Mouse (Mus musculus) spleen, postnatal 36 days (tissue): ENCODE results near the gene Nanog.
"Not testable (repeated sequence)": the region's sequence is repeated elsewhere in the genome, so short reads cannot be mapped to it uniquely, and the experiment has no call there.

ENCODE experiments used
- DNase-seq, 2 experiments: peaks; one replicate each; pipeline ENCODE4 v3.0.0; 2022; ENCODE audit warnings: low spot score in 2 of 2, mixed read lengths in 1 of 2

Gene Nanog

DNA sequence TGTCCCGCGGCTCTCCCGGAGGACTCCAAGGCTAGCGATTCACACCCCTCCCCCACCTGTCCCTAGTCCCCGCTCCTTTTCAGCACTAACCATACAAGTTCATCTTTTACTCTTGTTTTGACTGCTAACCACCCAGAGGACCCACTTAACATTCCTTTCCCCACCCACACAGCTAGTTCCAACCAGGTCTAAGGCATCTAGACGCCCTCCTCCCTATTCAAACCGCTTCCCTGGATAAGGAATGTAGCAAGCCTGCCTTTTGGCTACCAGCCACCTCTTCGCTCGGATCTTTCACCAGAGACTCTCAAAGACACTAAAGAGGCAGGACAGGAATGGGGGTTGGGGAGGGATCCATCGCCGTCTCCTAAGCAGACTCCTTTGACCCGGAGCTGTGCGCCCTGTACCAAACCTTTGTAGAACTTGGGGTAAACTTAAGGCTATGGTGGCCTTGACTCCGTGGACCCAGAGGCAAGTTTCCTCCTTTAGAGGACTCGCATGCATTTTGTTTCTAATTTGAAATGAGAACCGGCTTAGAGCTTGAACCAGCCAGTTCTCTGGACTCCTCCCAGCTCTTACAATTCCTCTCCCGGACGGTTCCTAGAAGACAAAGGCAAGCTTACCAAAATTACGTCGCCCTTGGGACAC is 4.7 kb upstream of the Nanog start:
- no peak for DNase-seq

DNA sequence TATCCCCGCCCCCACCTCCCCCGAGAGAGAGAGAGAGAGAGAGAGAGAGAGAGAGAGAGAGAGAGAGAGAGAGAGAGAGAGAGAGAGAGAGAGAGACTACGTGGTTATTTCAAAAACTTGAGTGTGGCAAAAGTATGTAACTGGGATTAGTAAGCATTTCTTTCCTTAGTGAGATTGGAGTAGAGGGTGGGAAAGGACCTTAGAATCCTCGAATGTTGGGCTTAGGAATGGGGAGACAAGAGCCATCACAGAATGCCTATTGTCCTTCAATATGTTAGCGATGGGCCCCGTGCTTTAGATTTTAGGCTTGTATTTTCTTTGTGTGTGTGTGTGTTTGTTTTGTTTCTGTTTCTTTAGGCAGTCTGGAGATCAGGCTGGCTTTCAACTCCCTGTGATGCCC is 4.0 kb upstream of the Nanog start:
- DNase-seq: no peak

GRCm38 (mm10) chr6:122703706-122704105 is 3.6 kb upstream of the Nanog start:
- no peak for DNase-seq

DNA sequence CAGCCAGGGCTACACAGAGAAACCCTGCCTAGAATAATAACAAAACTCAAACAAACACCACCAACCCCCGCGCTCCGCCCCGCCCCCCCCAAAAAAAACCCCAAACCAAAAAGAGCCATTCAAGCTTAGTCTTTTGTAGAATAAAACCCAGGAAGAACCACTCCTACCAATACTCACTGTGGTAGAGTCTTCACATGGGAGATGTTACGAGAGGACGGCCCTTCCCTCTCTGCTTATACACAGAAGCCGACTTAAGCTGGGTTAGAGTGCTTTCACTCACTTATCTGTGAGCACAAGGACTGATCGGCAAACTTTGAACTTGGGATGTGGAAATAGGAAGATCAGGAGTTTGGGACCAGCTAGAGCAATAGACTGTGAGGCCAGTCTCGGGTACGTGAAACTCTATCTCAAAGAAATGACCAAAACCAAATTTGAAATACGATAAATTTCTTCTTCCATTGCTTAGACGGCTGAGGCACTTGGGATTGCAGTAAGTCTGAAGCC is 900 bp upstream of the Nanog start:
- DNase-seq: no peak

- no peak for DNase-seq
Observed at GRCm38 (mm10) chr6:122708826-122709225, 1.5 kb downstream of the Nanog start.

DNA sequence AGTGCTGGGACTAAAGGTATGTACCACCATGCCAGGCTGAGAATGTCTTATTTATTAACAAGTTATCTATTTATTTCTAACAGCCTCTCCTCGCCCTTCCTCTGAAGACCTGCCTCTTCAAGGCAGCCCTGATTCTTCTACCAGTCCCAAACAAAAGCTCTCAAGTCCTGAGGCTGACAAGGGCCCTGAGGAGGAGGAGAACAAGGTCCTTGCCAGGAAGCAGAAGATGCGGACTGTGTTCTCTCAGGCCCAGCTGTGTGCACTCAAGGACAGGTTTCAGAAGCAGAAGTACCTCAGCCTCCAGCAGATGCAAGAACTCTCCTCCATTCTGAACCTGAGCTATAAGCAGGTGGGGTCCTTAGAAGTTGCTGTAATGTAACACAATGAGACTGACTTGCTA is 4.2 kb downstream of the Nanog start:
- no peak for DNase-seq

DNA sequence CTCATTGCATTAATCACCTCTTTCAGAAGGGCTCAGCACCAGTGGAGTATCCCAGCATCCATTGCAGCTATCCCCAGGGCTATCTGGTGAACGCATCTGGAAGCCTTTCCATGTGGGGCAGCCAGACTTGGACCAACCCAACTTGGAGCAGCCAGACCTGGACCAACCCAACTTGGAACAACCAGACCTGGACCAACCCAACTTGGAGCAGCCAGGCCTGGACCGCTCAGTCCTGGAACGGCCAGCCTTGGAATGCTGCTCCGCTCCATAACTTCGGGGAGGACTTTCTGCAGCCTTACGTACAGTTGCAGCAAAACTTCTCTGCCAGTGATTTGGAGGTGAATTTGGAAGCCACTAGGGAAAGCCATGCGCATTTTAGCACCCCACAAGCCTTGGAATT is 5.8 kb downstream of the Nanog start:
- DNase-seq: not testable (repeated sequence)

DNA sequence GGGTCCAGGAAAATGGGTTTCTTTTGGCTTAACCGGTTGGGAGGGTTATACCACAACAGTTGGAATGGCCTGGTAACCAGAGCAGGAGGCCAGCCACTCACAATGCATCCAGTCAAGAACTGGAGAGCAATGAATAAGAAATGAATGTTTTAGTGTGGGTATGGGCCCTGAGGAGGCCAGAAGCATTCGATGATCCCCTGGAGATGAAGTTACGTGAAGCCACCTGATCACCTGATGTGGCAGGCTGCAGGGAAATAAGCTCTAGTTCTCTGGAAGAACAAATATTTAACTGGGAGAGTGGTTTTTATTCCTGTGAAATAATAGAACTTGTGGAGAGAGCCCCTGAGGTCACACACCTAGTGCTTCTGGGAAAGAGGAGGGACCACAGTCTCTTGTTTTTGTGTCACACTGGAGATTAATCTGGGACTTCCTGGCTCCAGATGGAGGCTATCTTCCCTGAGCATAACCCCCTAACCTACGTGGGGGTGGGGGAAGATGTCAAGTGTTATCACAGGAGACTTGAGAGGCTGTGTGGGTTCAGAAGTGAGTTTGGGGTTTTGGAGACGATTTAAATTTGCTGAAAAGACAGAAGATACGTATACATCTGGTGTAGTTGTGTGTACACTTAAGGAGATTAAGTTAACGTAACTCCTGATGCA is 7.5 kb downstream of the Nanog start:
- no peak for DNase-seq

DNA sequence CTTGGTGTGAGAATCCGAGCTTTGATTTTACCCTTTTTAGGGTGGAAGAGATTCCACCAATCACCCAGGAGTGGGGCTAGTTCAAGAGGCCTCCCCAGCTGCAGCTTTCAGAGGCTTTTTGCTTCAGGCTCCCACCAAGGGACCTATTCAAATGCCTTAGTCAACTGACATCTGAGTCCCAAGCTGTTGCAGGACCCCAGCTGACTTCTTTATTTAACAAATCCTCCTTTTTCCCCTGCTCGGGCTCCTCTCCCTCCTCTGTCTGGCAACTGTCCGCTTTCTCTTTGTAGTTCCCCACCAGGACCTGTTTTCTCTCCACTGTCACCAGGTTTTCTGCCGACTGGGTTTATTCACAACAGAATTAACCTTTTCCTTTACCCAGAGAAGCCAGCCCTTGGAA is 8.6 kb downstream of the Nanog start:
- no peak for DNase-seq

- not testable (repeated sequence) for DNase-seq
Observed at GRCm38 (mm10) chr6:122718224-122718623, 10.9 kb downstream of the Nanog start.

DNA sequence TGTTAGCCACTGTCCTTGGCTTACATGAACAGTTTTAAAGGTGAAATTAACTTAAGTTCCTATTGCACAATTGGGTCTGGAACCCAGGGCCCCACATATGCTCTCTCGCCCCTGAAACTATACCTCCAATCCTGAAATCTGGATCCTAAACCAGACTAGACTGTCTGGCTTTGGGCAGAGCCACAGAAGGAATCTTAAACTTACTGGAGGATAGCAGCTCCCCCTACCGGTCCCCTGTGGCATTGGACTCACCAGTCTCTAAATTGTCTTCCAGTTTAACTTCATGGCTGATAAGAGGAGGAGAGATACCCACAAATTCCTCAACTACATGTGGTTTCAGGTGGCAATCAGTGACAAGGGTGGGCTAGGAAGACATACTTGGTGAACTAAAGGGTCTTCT is 12.7 kb downstream of the Nanog start:
- DNase-seq: peak in 1 of 2 experiments; percentile 31

DNA sequence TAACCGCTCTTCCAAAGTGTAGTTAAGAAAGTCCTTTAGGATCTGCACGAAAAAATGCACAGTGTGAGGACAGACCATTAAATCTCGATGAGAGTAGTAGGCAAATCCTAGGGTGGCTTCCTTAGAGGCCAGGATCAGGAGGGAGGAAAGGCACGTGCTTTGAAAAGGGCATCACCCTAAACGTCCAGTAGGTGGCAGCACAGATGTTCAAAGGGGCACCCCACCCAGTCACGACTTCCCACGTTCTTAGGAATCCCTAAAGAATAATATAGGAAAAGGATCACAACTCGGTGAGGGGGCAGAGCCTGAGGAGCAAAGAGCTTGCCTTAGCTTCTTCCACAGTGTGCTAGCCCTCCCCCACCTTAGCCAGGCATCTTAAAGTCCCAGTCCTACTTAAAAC is 32.7 kb downstream of the Nanog start:
- peak; percentile 41 to 45 for DNase-seq

DNA sequence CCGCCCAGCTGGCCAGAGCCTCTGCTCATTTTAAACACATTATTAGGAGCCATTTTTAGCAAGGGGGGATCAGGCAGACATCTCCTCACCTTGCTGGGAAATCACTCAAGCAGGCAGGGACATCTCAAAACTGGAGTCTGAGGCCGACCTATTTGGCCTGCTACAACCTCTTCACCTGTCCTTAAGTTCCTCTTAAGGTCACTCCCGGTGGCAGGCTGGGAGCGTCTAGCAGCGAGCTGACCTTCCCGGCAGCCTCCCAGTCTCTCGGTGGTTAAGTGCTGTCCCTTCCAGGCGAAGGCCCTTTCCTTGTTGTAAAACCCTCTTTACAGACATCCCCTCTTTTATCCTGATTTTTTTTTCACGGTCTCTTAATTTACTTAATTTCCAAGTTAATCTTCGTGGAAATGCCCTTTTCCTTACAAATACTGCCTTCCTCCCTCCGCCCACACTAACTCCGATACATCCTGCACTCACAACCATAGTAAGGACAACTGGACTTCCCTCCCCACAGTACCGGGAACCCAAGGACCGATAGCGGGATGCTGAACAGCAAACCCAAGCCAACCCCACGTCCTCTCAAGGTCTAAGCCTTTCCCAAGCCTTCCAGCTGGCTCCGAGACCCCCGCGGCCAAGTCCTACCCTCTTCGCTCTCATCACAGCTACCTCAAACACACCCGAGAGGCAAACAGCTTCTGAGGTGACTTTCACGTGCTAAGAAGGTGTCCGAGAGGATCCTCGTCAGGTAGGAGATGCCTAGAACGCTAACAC is 34.4 kb downstream of the Nanog start:
- no peak for DNase-seq

GRCm38 (mm10) chr6:122742228-122742899 is 35.1 kb downstream of the Nanog start:
- peak; percentile 56 to 68 for DNase-seq

- DNase-seq: no peak
Observed at GRCm38 (mm10) chr6:122743353-122743752, 36.1 kb downstream of the Nanog start.

GRCm38 (mm10) chr6:122744505-122745249 is 37.4 kb downstream of the Nanog start:
- no peak for DNase-seq

DNA sequence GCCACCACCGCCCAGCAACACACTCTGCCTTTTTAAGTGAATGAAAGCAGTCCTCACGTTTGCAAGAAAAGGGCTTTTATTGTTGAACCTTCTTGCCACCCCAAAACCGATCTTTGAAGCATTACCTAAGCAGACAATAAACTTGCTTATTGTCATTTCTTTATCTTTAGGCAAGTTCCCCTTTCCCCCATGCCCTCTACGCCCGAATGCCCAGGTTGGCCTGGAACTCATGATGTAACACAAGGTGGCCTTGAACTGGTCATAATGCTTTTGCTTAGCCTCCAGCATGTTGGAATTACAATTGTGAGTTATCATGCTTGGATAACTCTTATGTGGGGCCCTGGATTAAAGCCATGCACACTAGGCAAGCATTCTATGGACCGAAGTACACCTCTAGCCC is 43.3 kb downstream of the Nanog start:
- no peak for DNase-seq

DNA sequence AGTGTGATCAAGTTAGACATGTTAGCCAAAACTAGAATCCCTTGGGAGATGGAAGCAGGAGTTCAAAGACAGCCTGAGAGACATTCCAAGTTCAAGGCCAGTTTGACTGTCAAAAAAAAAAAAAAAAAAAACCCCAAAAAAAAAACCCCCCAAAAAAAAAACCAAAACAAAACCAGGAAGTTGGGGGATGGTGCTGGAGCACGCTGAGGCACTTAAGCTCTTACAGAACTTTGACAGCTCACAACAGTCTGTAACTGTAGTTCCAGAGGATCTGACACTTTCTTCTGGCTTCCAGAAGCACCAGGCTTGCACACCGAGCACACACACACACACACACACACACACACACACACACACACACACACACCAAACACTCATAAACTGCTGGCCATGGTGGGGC is 48.6 kb downstream of the Nanog start:
- peak in 1 of 2 experiments; percentile 8 for DNase-seq

DNA sequence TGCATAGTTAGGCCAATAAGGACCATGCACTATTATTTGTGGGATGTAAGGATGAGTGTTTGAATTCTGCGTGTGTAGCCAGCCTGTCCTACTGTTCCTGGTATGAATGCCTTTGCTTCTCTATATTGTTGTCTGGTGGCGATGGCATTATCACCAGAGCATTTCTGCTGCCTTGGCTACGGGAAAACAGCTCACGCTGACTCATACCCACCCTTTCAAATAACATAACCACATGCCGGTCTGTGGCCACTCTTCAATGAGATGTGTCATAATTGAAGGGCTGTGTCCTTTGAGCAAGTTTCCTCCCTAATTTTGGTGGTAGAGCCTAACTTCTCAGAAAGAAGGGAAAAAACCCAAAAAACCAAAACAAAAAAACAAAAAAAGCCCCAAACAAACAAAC is 51.4 kb downstream of the Nanog start:
- no peak for DNase-seq

- peak; percentile 29 to 42 for DNase-seq
Observed at GRCm38 (mm10) chr6:122761011-122761599, 53.8 kb downstream of the Nanog start.

- DNase-seq: no peak
Observed at GRCm38 (mm10) chr6:122761901-122762300, 54.6 kb downstream of the Nanog start.
